Mouse (Mus musculus): ENCODE measurements around the gene S100a4.

The S100a4 gene

GRCm38 (mm10) chr3:90603623-90604022, at the start of gene S100a4:
TSS of gene S100a4 (plus strand) at chr3:90603771.
- DNase-seq, result no peak

- DNase-seq, result peak; percentile 24
Measured at GRCm38 (mm10) chr3:90555954-90556353, 47.6 kb upstream of the S100a4 start.

GRCm38 (mm10) chr3:90560008-90560628, 43.5 kb upstream of the S100a4 start, which contains the start of gene S100a3:
TSS of gene S100a3 (plus strand) at chr3:90560578.
- no peak for DNase-seq

GRCm38 (mm10) chr3:90574691-90575090, 28.9 kb upstream of the S100a4 start:
- no peak for DNase-seq

GRCm38 (mm10) chr3:90575320-90575719, 28.3 kb upstream of the S100a4 start:
- DNase-seq, result no peak

GRCm38 (mm10) chr3:90576351-90577001, 27.1 kb upstream of the S100a4 start:
- no peak for DNase-seq

GRCm38 (mm10) chr3:90579433-90579832, 24.1 kb upstream of the S100a4 start:
- DNase-seq, result no peak

- no peak for DNase-seq
Measured at GRCm38 (mm10) chr3:90581141-90581540, 22.4 kb upstream of the S100a4 start.

- no peak for DNase-seq
Measured at GRCm38 (mm10) chr3:90582156-90582555, 21.4 kb upstream of the S100a4 start.

- no peak for DNase-seq
Measured at GRCm38 (mm10) chr3:90582556-90582955, 21.0 kb upstream of the S100a4 start.

GRCm38 (mm10) chr3:90583893-90584292, 19.7 kb upstream of the S100a4 start:
- no peak for DNase-seq

- no peak for DNase-seq
Measured at GRCm38 (mm10) chr3:90585595-90585994, 18.0 kb upstream of the S100a4 start.

- DNase-seq, result no peak
Measured at GRCm38 (mm10) chr3:90586016-90586643, 17.4 kb upstream of the S100a4 start.

- DNase-seq, result no peak
Measured at GRCm38 (mm10) chr3:90586906-90587305, 16.7 kb upstream of the S100a4 start.

- DNase-seq, result no peak
Measured at GRCm38 (mm10) chr3:90587361-90588101, 16.0 kb upstream of the S100a4 start.

- no peak for DNase-seq
Measured at GRCm38 (mm10) chr3:90589390-90589789, 14.2 kb upstream of the S100a4 start.

- DNase-seq, result no peak
Measured at GRCm38 (mm10) chr3:90589947-90590346, 13.6 kb upstream of the S100a4 start, which contains the start of gene S100a2. TSS of gene S100a2 (plus strand) at chr3:90590247.

- DNase-seq, result no peak
Measured at GRCm38 (mm10) chr3:90594466-90594865, 9.1 kb upstream of the S100a4 start.

GRCm38 (mm10) chr3:90595556-90595955, 8.0 kb upstream of the S100a4 start:
- DNase-seq, result no peak

- no peak for DNase-seq
Measured at GRCm38 (mm10) chr3:90596810-90597209, 6.8 kb upstream of the S100a4 start.

- no peak for DNase-seq
Measured at GRCm38 (mm10) chr3:90597736-90598135, 5.8 kb upstream of the S100a4 start.

- no peak for DNase-seq
Measured at GRCm38 (mm10) chr3:90598212-90598611, 5.4 kb upstream of the S100a4 start.

- DNase-seq, result no peak
Measured at GRCm38 (mm10) chr3:90599401-90599800, 4.2 kb upstream of the S100a4 start.
